Mouse (Mus musculus): ENCODE measurements at regions not wholly inside any gene's neighbourhood (a gene's known extent, or its start where the extent isn't known, plus 50 kb on each side); places are given as distances from the start of the nearest gene placed in this dataset.

GRCm38 (mm10) chr17:52448701-52449100, 153.8 kb upstream of the Kcnh8 start:
- no peak for DNase-seq

DNA sequence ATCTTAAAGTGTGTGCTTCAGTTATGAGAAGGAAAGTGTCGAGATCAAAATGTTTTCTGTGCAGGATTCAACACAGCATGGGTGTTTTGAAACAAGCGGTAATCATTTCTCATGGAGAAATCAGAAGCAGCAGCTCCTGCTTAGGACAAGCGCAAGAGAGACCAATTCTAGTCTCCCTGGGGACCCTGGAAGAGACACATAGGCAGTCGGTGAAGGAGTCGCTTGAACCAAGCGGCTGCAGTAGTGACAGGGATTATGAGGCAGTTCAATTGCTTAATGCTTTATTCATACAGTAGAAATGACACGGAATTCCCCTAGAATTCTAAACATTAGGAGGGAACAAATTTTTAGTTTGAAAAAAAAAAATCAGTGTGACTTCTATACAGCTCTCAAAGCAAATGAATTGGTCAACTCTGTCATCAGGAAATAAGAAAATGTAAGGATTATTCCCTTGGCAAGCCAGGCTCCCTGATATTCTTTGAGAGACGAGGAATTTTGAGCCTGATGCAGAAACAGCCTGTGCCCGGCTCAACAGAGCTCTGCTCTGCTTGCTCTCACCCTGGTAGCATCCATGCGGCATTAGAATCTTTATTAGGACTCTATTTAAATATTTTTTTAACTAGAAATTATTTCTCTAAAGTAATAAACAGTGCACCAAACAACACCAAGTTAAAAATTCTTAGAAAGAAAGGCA, 143.1 kb upstream of the Kcnh8 start:
- DNase-seq: no peak

- DNase-seq: no peak
These were observed 142.5 kb upstream of the Kcnh8 start for GRCm38 (mm10) chr17:52459997-52460387.

GRCm38 (mm10) chr17:52461264-52461663, 141.2 kb upstream of the Kcnh8 start:
- DNase-seq: no peak

- DNase-seq: peak in 1 of 2 experiments; percentile 26
These were observed 140.8 kb upstream of the Kcnh8 start for GRCm38 (mm10) chr17:52461709-52462141.

- DNase-seq: no peak
These were observed 140.1 kb upstream of the Kcnh8 start for GRCm38 (mm10) chr17:52462361-52462760.

DNA sequence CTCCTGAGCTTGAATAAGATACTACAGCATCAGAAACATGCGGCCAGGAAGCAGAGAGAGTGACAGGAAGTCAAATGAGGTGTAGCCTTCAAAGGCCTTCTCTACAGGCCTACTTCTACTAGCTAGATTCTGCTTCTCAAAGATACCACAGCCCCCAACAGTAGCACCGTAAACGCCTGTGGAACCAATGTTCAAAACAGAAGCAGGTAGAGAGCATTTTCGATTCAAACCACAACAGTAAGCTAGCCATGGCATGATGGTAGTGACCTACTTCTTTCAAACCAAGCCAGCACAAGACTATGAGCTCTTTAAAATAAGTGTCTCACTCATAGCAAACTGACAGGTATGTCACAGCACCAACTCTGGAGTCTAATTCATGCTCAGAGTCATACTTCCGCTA, 134.0 kb upstream of the Kcnh8 start:
- DNase-seq: no peak

GRCm38 (mm10) chr17:52479327-52480086, 123.0 kb upstream of the Kcnh8 start:
- no peak for DNase-seq

- no peak for DNase-seq
These were observed 122.3 kb upstream of the Kcnh8 start for GRCm38 (mm10) chr17:52480087-52480638.

DNA sequence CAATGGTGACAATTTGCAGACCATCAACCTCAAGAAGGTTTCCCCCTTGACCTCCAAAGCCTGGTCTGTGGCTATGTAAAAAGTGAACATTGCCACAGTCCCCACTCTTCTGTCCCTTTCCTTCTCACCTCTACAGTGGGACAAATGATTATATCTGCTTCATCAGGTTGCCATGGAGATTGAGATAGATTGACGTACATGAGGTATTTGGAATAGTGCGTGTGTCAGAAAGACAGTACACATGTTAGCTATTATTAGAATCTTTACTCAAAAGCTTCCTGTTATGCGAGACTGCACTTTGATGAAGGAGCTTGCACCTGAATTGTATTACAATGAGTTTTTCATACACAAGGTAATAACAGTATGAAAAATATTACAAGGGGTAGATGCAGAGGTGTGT, 95.7 kb upstream of the Kcnh8 start:
- no peak for DNase-seq

DNA sequence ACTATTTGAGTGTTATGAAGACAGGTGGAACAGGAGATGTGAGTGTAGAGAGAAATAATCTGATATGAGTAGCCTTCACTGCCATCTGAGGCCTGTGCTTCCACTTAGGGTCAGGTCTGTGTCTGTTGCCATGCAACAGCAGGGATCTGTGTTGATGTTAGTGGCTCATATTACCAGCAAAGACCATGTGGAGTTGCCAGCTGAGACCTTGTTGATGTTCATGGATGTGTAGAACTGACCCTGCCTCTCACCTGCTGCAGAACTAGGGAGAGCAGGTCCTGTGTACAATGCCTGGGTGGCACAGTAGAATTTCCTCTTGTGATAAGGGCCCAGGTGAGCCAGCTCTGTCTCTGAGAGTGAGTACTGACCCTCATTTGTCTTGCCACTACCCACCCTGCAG, 72.2 kb upstream of the Kcnh8 start:
- no peak for DNase-seq
